10 mouse cellular contexts compared by ENCODE assay signal in genomic region chr17:9894828-9895685, GRCm38 (mm10).
DNase-seq lines count a peak whose midpoint lies in the region; ATAC-seq lines count a peak whose summit lies in the region.
"Had no signal": no experiment of that assay in that cellular context is flagged by ENCODE, and none has a peak within 500 bp of the region (broad histone marks: within the 10 kb centered on the region; RNA-seq: fewer than 3 reads in every experiment).

No protein-coding gene starts in this region.

- H3K4me2 ChIP-seq in heart, embryonic 15.5 days: peak overlapping the region; percentile 31
- no peak overlapping the region for H3K4me2 ChIP-seq in limb, embryonic 12.5 days
- H3K4me2 ChIP-seq in stomach, embryonic 14.5 days (replicated peaks; ENCODE audit: low read depth, low read length): no peak overlapping the region

- WGBS in heart, embryonic 15.5 days: 39% methylated on average over 19 of the region's 19 CpGs
- WGBS in limb, embryonic 12.5 days: 59% methylated on average over 19 of the region's 19 CpGs
- 64% methylated on average over 19 of the region's 19 CpGs for WGBS in stomach, embryonic 14.5 days

- no peak overlapping the region for H3K9ac ChIP-seq in heart, embryonic 15.5 days
- H3K9ac ChIP-seq in limb, embryonic 12.5 days (replicated peaks): no peak overlapping the region
- H3K9ac ChIP-seq in stomach, embryonic 14.5 days (replicated peaks; ENCODE audit: low read depth, low read length): no peak overlapping the region

- H3K36me3 ChIP-seq in heart, embryonic 15.5 days: no peaks in the 10 kb centered on the region
- no peaks in the 10 kb centered on the region for H3K36me3 ChIP-seq in limb, embryonic 12.5 days
- H3K36me3 ChIP-seq in stomach, embryonic 14.5 days (ENCODE audit: control insufficient read depth, insufficient read depth, low read length): no peaks in the 10 kb centered on the region

- no peaks in the 10 kb centered on the region for H3K27me3 ChIP-seq in heart, embryonic 15.5 days
- H3K27me3 ChIP-seq in limb, embryonic 12.5 days: no peaks in the 10 kb centered on the region
- H3K27me3 ChIP-seq in stomach, embryonic 14.5 days (ENCODE audit: control insufficient read depth, insufficient read depth, low read length): no peaks in the 10 kb centered on the region
- H3K27me3 ChIP-seq: Patski had no signal

- no peaks in the 10 kb centered on the region for H3K9me3 ChIP-seq in heart, embryonic 15.5 days (replicated peaks)
- no peaks in the 10 kb centered on the region for H3K9me3 ChIP-seq in limb, embryonic 12.5 days
- H3K9me3 ChIP-seq in stomach, embryonic 14.5 days (ENCODE audit: control insufficient read depth, low read depth, low read length): no peaks in the 10 kb centered on the region

- H3K4me1 ChIP-seq in heart, embryonic 15.5 days (replicated peaks): peaks cover 24% of the 10 kb centered on the region
- peaks cover 22% of the 10 kb centered on the region for H3K4me1 ChIP-seq in limb, embryonic 12.5 days (replicated peaks)
- peaks cover 9% of the 10 kb centered on the region; the same call in 1 of the 2 replicates for H3K4me1 ChIP-seq in stomach, embryonic 14.5 days (ENCODE audit: control insufficient read depth, insufficient read depth, low read length)

- H3K27ac ChIP-seq in heart, embryonic 15.5 days: peak overlapping the region; percentile 93
- H3K27ac ChIP-seq in limb, embryonic 12.5 days: peak overlapping the region; percentile 59
- H3K27ac ChIP-seq in stomach, embryonic 14.5 days (ENCODE audit: low read length): peak overlapping the region; percentile 33; the same call in 1 of the 2 replicates
- H3K27ac ChIP-seq: macrophage had no signal

- H3K4me3 ChIP-seq in heart, embryonic 15.5 days: no peak overlapping the region
- no peak overlapping the region for H3K4me3 ChIP-seq in limb, embryonic 12.5 days (replicated peaks)
- no peak overlapping the region for H3K4me3 ChIP-seq in stomach, embryonic 14.5 days (ENCODE audit: low read depth, low read length)

- DNase-seq in adipocyte (ENCODE audit: low spot score): peak; percentile 2
- DNase-seq in embryo, embryonic 11 days: peak; percentile 56
- no peak for DNase-seq in layer of hippocampus, adult 18-20 months (ENCODE audit: low spot score in 2 of 2)
- DNase-seq in frontal cortex, postnatal 14 days (ENCODE audit: low spot score in 2 of 2): no peak
- no peak for DNase-seq in right cerebral cortex, postnatal 10 days (ENCODE audit: low spot score in 2 of 2)

- peak; percentile 92 for ATAC-seq in heart, embryonic 15.5 days (replicated peaks; ENCODE audit: insufficient number of reproducible peaks, insufficient read depth, low FRiP score, low read depth)
- ATAC-seq in limb, embryonic 12.5 days (ENCODE audit: insufficient number of reproducible peaks, insufficient read depth, low FRiP score, low TSS enrichment, low read depth): peak; percentile 87
- ATAC-seq in stomach, embryonic 14.5 days (ENCODE audit: insufficient number of reproducible peaks, insufficient read depth, low FRiP score, low read depth): peak; percentile 72; the same call in 1 of the 2 replicates
- ATAC-seq: Patski had no signal

Comparison
In these comparisons a context has a peak if more than half of its experiments do, and no peak if none do; other contexts are left out.
1. DNase-seq: peak in adipocyte (single experiment) and embryo, embryonic 11 days (single experiment); none in layer of hippocampus, adult 18-20 months (0 of 2), frontal cortex, postnatal 14 days (0 of 2) and right cerebral cortex, postnatal 10 days (0 of 2).
2. H3K27ac ChIP-seq: peak in every context shown above with its lines; median percentile 93 in heart, embryonic 15.5 days; 59 in limb, embryonic 12.5 days; 33 in stomach, embryonic 14.5 days.
3. Peak in every context shown above with its lines, with median percentiles within 50 percentile points of each other: ATAC-seq.